Mouse (Mus musculus) MEL (cell line): ENCODE measurements around the gene Epop. TPM values are rescaled to one million over a fixed set of nuclear protein-coding genes. Genes with fewer than 3 reads are reported as not detected.
A peak's percentile ranks its signal among the peaks of the same experiment; 100 is the strongest.

Experiments used
- DNase-seq: peaks from one replicate; pipeline ENCODE4 v3.0.0; 2011; ENCODE audit warnings: low read depth, low spot score
- H3K27ac ChIP-seq: 2 replicates; pipeline ENCODE4 v1.5.1; 2012; ENCODE audit warnings: low read depth, mild to moderate bottlenecking, control low read depth, low read length, moderate library complexity; ENCODE audit not compliant: control insufficient read depth
- H3K27me3 ChIP-seq, 2 experiments: fragments of 150-350 bp in 1 of 2; sonication (generic) in 1 of 2; 2 replicates each; pipeline ENCODE4 v1.6.1; 2012; ENCODE audit warnings: low read length in 2 of 2, mild to moderate bottlenecking in 2 of 2, improper control_type of control experiment in 1 of 2, moderate library complexity in 1 of 2; ENCODE audit not compliant: insufficient read depth in 2 of 2, control insufficient read depth in 1 of 2
- H3K36me3 ChIP-seq, 2 experiments: 2 replicates each; pipeline ENCODE4 v1.6.1; 2012 to 2014; ENCODE audit warnings: low read length in 2 of 2, improper control_type of control experiment in 1 of 2, inconsistent platforms in 1 of 2, mild to moderate bottlenecking in 1 of 2; ENCODE audit not compliant: insufficient read depth in 2 of 2, control insufficient read depth in 1 of 2
- H3K4me1 ChIP-seq, 2 experiments: fragments of 150-350 bp in 1 of 2; sonication (generic) in 1 of 2; 2 replicates each; pipeline ENCODE4 v1.6.1; 2012; ENCODE audit warnings: low read length in 2 of 2, improper control_type of control experiment in 1 of 2, mild to moderate bottlenecking in 1 of 2; ENCODE audit not compliant: insufficient read depth in 2 of 2, control insufficient read depth in 1 of 2
- H3K4me3 ChIP-seq, 2 experiments: fragments of 150-350 bp in 1 of 2; sonication (generic) in 1 of 2; 2 replicates each; pipeline ENCODE4 v1.5.1; 2012; ENCODE audit warnings: low read depth in 2 of 2, low read length in 2 of 2, mild to moderate bottlenecking in 2 of 2, moderate library complexity in 2 of 2, control low read depth in 1 of 2, improper control_type of control experiment in 1 of 2; ENCODE audit not compliant: control insufficient read depth in 1 of 2, insufficient read depth in 1 of 2
- H3K79me2 ChIP-seq: 2 replicates; pipeline ENCODE4 v1.6.1; 2012; ENCODE audit warnings: mild to moderate bottlenecking, low read length, moderate library complexity; ENCODE audit not compliant: control insufficient read depth, poor library complexity, insufficient read depth
- H3K9ac ChIP-seq: 2 replicates; pipeline ENCODE4 v1.6.1; 2012; ENCODE audit warnings: low read depth, mild to moderate bottlenecking, control low read depth, low read length, moderate library complexity; ENCODE audit not compliant: control insufficient read depth, poor library complexity, severe bottlenecking
- H3K9me3 ChIP-seq: fragments of 150-350 bp; sonication (generic); replicated peaks from 2 replicates; pipeline ENCODE4 v1.6.1; 2012; ENCODE audit warnings: mild to moderate bottlenecking, low read length, improper control_type of control experiment, moderate library complexity; ENCODE audit not compliant: insufficient read depth
- CTCF ChIP-seq, 3 experiments: IDR thresholded peaks in 2 of 3; conservative IDR thresholded peaks in 1 of 3; 2 replicates each; pipeline ENCODE4 v1.5.1; 2011 to 2012; ENCODE audit warnings: low read length in 3 of 3, low read depth in 2 of 3, mild to moderate bottlenecking in 2 of 3, improper control_type of control experiment in 1 of 3, inconsistent platforms in 1 of 3, mixed read lengths in 1 of 3, moderate library complexity in 1 of 3; ENCODE audit not compliant: control insufficient read depth in 1 of 3, insufficient read depth in 1 of 3, poor library complexity in 1 of 3, severe bottlenecking in 1 of 3
- ELF1 ChIP-seq: IDR thresholded peaks from 2 replicates; pipeline ENCODE4 v1.6.1; 2014; ENCODE audit warnings: low read depth, mild to moderate bottlenecking, inconsistent platforms, low read length, improper control_type of control experiment, moderate library complexity
- EP300 ChIP-seq, 2 experiments: IDR thresholded peaks; 2 replicates each; pipeline ENCODE4 v1.6.1; 2011; ENCODE audit warnings: improper control_type of control experiment in 2 of 2, low read length in 2 of 2, low read depth in 1 of 2, mild to moderate bottlenecking in 1 of 2
- GABPA ChIP-seq: IDR thresholded peaks from 2 replicates; pipeline ENCODE4 v1.6.1; 2012; ENCODE audit warnings: low read depth, mild to moderate bottlenecking, inconsistent platforms, low read length, improper control_type of control experiment, moderate library complexity
- GATA1 ChIP-seq: IDR thresholded peaks from 2 replicates; pipeline ENCODE4 v1.6.1; 2011; ENCODE audit warnings: low read depth, low read length, improper control_type of control experiment
- KAT2A ChIP-seq: conservative IDR thresholded peaks from 2 replicates; pipeline ENCODE4 v1.6.1; 2012; ENCODE audit warnings: low read depth, low read length, improper control_type of control experiment, inconsistent platforms
- MAX ChIP-seq: IDR thresholded peaks from 2 replicates; pipeline ENCODE4 v1.6.1; 2011; ENCODE audit warnings: low read length, improper control_type of control experiment
- MXI1 ChIP-seq: IDR thresholded peaks from 2 replicates; pipeline ENCODE4 v1.6.1; 2011; ENCODE audit warnings: mild to moderate bottlenecking, low read depth, low read length, improper control_type of control experiment
- MYB ChIP-seq: IDR thresholded peaks from 2 replicates; pipeline ENCODE4 v1.6.1; 2011; ENCODE audit warnings: mild to moderate bottlenecking, low read depth, low read length, improper control_type of control experiment
- MYC ChIP-seq: IDR thresholded peaks from 2 replicates; pipeline ENCODE4 v1.6.1; 2011; ENCODE audit warnings: low read depth, mild to moderate bottlenecking, low read length, improper control_type of control experiment, moderate library complexity
- NELFE ChIP-seq: IDR thresholded peaks from 2 replicates; pipeline ENCODE4 v1.6.1; 2011; ENCODE audit warnings: low read depth, low read length, improper control_type of control experiment
- POLR2A ChIP-seq, 2 experiments: IDR thresholded peaks; 2 replicates each; pipeline ENCODE4 v1.6.1; 2011 to 2012; ENCODE audit warnings: low read length in 2 of 2, mild to moderate bottlenecking in 2 of 2, control low read depth in 1 of 2, improper control_type of control experiment in 1 of 2, low read depth in 1 of 2, moderate library complexity in 1 of 2; ENCODE audit not compliant: control insufficient read depth in 1 of 2, insufficient read depth in 1 of 2, poor library complexity in 1 of 2
- POLR2AphosphoS2 ChIP-seq: IDR thresholded peaks from 2 replicates; pipeline ENCODE4 v1.6.1; 2011; ENCODE audit warnings: low read length, improper control_type of control experiment
- POLR2AphosphoS5 ChIP-seq: IDR thresholded peaks from 2 replicates; pipeline ENCODE4 v1.6.1; 2012; ENCODE audit warnings: low read depth, borderline replicate concordance, mild to moderate bottlenecking, inconsistent platforms, low read length, moderate library complexity, mixed read lengths
- RAD21 ChIP-seq: IDR thresholded peaks from 2 replicates; pipeline ENCODE4 v1.6.1; 2011; ENCODE audit warnings: mild to moderate bottlenecking, low read depth, low read length, improper control_type of control experiment
- SIN3A ChIP-seq: IDR thresholded peaks from 2 replicates; pipeline ENCODE4 v1.6.1; 2012; ENCODE audit warnings: low read length, improper control_type of control experiment, inconsistent platforms
- TAL1 ChIP-seq: IDR thresholded peaks from 2 replicates; pipeline ENCODE4 v1.6.1; 2012; ENCODE audit warnings: mild to moderate bottlenecking, inconsistent platforms, low read length, moderate library complexity, mixed read lengths
- TBP ChIP-seq: IDR thresholded peaks from 2 replicates; pipeline ENCODE4 v1.8.0; 2011; ENCODE audit warnings: low read depth, low read length, improper control_type of control experiment
- TCF12 ChIP-seq: IDR thresholded peaks from 2 replicates; pipeline ENCODE4 v1.6.1; 2014; ENCODE audit warnings: low read depth, mild to moderate bottlenecking, inconsistent platforms, low read length, improper control_type of control experiment, moderate library complexity
- USF1 ChIP-seq: IDR thresholded peaks from 2 replicates; pipeline ENCODE4 v1.6.1; 2014; ENCODE audit warnings: low read depth, mild to moderate bottlenecking, inconsistent platforms, low read length, improper control_type of control experiment, moderate library complexity
- USF2 ChIP-seq, 2 experiments: IDR thresholded peaks; 2 replicates each; pipeline ENCODE4 v1.6.1; 2011 to 2012; ENCODE audit warnings: improper control_type of control experiment in 2 of 2, low read length in 2 of 2, borderline replicate concordance in 1 of 2, inconsistent platforms in 1 of 2, low read depth in 1 of 2, mild to moderate bottlenecking in 1 of 2; ENCODE audit not compliant: insufficient read depth in 1 of 2
- ZC3H11A ChIP-seq: IDR thresholded peaks from 2 replicates; pipeline ENCODE4 v1.6.1; 2012; ENCODE audit warnings: low read depth, mild to moderate bottlenecking, inconsistent platforms, low read length, improper control_type of control experiment
- ZKSCAN1 ChIP-seq: IDR thresholded peaks from 2 replicates; pipeline ENCODE4 v1.6.1; 2012; ENCODE audit warnings: low read depth, mild to moderate bottlenecking, inconsistent platforms, low read length, improper control_type of control experiment, moderate library complexity
- ZMIZ1 ChIP-seq: IDR thresholded peaks from 2 replicates; pipeline ENCODE4 v1.6.1; 2012; ENCODE audit warnings: low read depth, mild to moderate bottlenecking, inconsistent platforms, low read length, improper control_type of control experiment, moderate library complexity
- ZNF384 ChIP-seq: IDR thresholded peaks from 2 replicates; pipeline ENCODE4 v1.6.1; 2012; ENCODE audit warnings: low read depth, mild to moderate bottlenecking, inconsistent platforms, low read length, improper control_type of control experiment
- polyA plus RNA-seq, 2 experiments: library from polyadenylated mRNA; stranded (reverse) in 1 of 2; unstranded in 1 of 2; fragments of >175 nt in 1 of 2; fragments of >200 nt in 1 of 2; gene quantifications; 2 replicates each; pipeline versions ENCODE4 v1.2.1 to v1.2.4; 2012; ENCODE audit warnings: low replicate concordance in 2 of 2, low read depth in 1 of 2; ENCODE audit not compliant: insufficient read length in 2 of 2, insufficient read depth in 1 of 2, missing spikeins in 1 of 2
- total RNA-seq: library from RNA; depleted of rRNA; stranded (reverse); fragments of 300-350 nt; gene quantifications from 2 replicates; pipeline ENCODE4 v1.2.3, GENCODE M21; 2012

Gene Epop
- total and polyA plus RNA-seq, 3 experiments = not detected

DNA sequence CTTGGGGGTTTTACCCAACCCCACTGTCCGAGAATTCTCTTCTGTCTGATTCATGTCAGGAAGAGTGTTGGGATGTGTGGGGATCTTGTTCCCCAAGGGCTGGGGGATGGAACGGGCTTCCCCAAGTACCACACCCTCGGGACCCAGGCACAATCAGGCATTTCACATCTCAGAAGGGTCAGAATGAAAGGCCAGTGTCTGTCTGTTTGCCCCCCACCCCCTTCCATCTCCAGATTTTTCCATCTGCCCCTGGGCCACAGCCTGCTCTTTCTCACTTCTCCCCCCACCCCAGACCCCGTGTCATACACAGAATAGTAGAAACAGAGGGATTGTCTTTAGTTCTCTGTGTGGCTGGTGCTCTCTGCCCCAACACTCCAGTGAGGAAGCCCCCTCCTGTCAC is 20.6 kb downstream of the Epop start:
- Histone ChIP-seq H3K36me3 (peaks cover 0 to 2% of the 10 kb centered on the region in 2 experiments; a peak in 1 of 4 replicates), H3K4me3 (no peak overlapping the region), H3K79me2 (no peaks in the 10 kb centered on the region), H3K9me3 (no peaks in the 10 kb centered on the region), H3K9ac (no peak overlapping the region), H3K4me1 (peaks cover 0 to 5% of the 10 kb centered on the region in 2 experiments; a peak in 3 of 4 replicates), H3K27ac (no peak overlapping the region), H3K27me3 (peaks cover 6 to 11% of the 10 kb centered on the region in 2 experiments)
- no peak for DNase-seq
- TF ChIP-seq ZNF384 (no peak), SIN3A (no peak)

DNA sequence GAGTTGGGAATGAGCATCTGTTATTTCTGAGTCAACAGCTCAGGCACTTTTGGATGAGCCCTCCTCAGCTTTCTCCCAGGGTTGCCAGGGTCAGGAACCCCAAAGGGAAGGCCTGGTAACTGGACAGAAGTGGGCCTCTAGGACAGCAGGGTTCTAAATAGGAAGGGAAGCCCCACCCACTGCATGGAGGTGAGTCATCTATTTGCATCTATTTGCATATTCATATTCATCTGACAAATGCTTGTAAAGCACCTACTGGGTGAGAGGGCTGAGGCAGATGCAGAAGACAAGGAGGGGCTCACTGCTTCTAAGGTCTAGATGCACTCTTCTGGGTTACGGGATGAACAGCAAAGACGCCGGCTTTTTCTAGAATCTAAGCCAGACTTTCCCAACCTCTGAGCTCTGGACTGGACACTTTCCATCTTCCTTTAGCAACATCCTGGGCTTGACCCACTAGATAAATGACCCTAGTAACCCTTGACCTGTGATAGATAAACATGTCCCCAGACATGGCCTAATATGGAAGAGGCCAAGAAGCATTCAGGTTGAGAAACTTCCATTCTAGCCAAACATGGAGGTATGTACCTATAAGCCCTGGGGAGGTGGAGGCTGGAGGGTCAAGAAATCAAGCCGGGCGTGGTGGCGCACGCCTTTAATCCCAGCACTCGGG is 22.3 kb downstream of the Epop start:
- peaks cover 0 to 5% of the 10 kb centered on the region in 2 experiments; a peak in 3 of 4 replicates for H3K4me1 ChIP-seq
- H3K9ac ChIP-seq = no peak overlapping the region
- H3K4me3 ChIP-seq = no peak overlapping the region
- H3K9me3 ChIP-seq = no peaks in the 10 kb centered on the region
- H3K79me2 ChIP-seq = no peaks in the 10 kb centered on the region
- H3K36me3 ChIP-seq = peaks cover 0 to 2% of the 10 kb centered on the region in 2 experiments; a peak in 1 of 4 replicates
- H3K27me3 ChIP-seq = peaks cover 2 to 4% of the 10 kb centered on the region in 2 experiments; a peak in 3 of 4 replicates
- DNase-seq = no peak
- TF ChIP-seq ZMIZ1 = no peak
- no peak overlapping the region for H3K27ac ChIP-seq

- no peak overlapping the region for H3K9ac ChIP-seq
- TF ChIP-seq TCF12 (0 out of 2 replicates have a peak, but pooled peaks have one; percentile 53), TBP (no peak), MYC (no peak), ZC3H11A (no peak), POLR2AphosphoS2 (no peak), GATA1 (no peak), KAT2A (no peak), SIN3A (no peak), USF2 (IDR thresholded peaks at IDR 0.05; ENCODE audit: borderline replicate concordance in 1 of 2, insufficient read depth in 1 of 2, low read depth in 1 of 2, low read length in 2 of 2) (no peak), POLR2A (IDR thresholded peaks at IDR 0.05; ENCODE audit: control insufficient read depth in 1 of 2, insufficient read depth in 1 of 2, low read depth in 1 of 2, low read length in 2 of 2, poor library complexity in 1 of 2) (no peak), CTCF (IDR thresholded peaks at IDR 0.05 in 2 of 3, conservative IDR thresholded peaks at IDR 0.05 in 1 of 3; ENCODE audit: control insufficient read depth in 1 of 3, insufficient read depth in 1 of 3, low read depth in 2 of 3, low read length in 3 of 3, poor library complexity in 1 of 3, severe bottlenecking in 1 of 3) (no peak), RAD21 (no peak), MYB (no peak), ZKSCAN1 (no peak), TAL1 (no peak), ELF1 (peak; percentile 52; the same call in 1 of the 2 replicates), USF1 (no peak), MXI1 (no peak), NELFE (no peak), EP300 (IDR thresholded peaks at IDR 0.05; ENCODE audit: low read depth in 1 of 2, low read length in 2 of 2) (peak; percentile 6 to 26; a peak in 2 of 4 replicates), GABPA (no peak), POLR2AphosphoS5 (no peak), MAX (no peak), ZMIZ1 (no peak)
Observed at GRCm38 (mm10) chr11:97603891-97604290, 25.6 kb downstream of the Epop start.

More at GRCm38 (mm10) chr11:97603891-97604290, 25.6 kb downstream of the Epop start:
- no peak overlapping the region for H3K27ac ChIP-seq
- H3K4me3 ChIP-seq = no peak overlapping the region
- H3K27me3 ChIP-seq = peaks cover 2 to 6% of the 10 kb centered on the region in 2 experiments
- peak; percentile 82 for DNase-seq
- peaks cover 0 to 2% of the 10 kb centered on the region in 2 experiments; a peak in 1 of 4 replicates for H3K36me3 ChIP-seq
- H3K4me1 ChIP-seq = peaks cover 0 to 5% of the 10 kb centered on the region in 2 experiments; a peak in 3 of 4 replicates
- H3K79me2 ChIP-seq = no peaks in the 10 kb centered on the region
- no peaks in the 10 kb centered on the region for H3K9me3 ChIP-seq
